Mouse (Mus musculus) E14TG2a.4 (cell line): ENCODE measurements around the gene Zcchc9.

Source experiments
- CTCF ChIP-seq: conservative IDR thresholded peaks from 2 replicates; pipeline ENCODE4 v1.5.1; 2014; ENCODE audit warnings: low read length
- POU5F1 ChIP-seq: IDR thresholded peaks from 2 replicates; pipeline ENCODE4 v1.6.1; 2014; ENCODE audit warnings: low read length, borderline replicate concordance

- TF ChIP-seq CTCF = no peak
- TF ChIP-seq POU5F1 = no peak
Measured at GRCm38 (mm10) chr13:91756230-91756629, 51.3 kb downstream of the Zcchc9 start.
